Mouse (Mus musculus) neutrophil, adult 65 days (primary cell): ENCODE data around the gene Serpinb1c. TPM values are rescaled to one million over a fixed set of nuclear protein-coding genes. Genes with fewer than 3 reads are reported as not detected.

Experiments used
- total RNA-seq: library from RNA; stranded (reverse); gene quantifications from 2 replicates; pipeline ENCODE4 v1.2.4, GENCODE M21; 2023

The Serpinb1c gene
- not detected in 2 replicates for total RNA-seq

GRCm38 (mm10) chr13:32898111-32898510, at the start of gene Serpinb1c:
TSS of gene Serpinb1c (minus strand) at chr13:32898211.

DNA sequence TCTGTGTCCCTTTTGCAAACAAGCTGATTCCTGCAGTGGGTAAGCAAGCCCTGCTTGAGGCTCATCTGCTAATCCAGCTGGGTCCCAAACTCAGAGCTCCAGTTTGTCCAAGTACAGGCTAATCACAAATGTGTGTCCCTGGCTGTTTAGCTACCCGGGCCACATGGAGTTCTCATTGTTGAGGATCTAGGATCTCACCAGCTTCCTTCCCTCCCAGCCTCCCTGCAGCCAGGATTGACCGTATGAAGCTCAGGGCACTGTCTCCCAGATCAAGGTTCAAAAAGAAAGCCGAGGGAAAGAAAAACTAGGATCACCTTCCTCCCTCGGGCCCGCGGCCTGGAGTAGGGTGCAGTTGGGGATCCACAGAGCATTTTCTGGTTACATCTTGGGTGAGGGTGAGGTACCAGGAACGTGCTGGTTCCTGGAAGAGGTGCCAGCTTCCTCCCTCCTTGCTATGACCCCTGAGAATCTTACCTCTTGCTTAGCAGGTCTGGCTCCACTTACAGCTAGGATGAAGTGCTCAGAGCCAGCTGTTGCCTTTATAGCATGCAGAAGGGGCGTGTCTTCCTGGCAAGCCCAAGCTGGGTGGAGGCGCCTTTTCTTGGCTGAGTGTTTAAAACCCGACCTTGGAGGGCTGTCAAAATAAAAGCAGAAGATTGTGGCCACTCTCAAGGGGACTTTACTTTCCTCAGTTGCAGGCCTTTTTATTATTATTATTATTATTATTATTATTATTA, 47.2 kb downstream of the Serpinb1c start, which contains the start of gene Serpinb1a:
Serpinb1a (minus strand) TSS at position 518 of the 737 bp plus-strand sequence.

Other genes with a start within 250 kb of the Serpinb1c start
- not detected in 2 replicates for gene Mylk4, start 114.3 kb downstream of the Serpinb1c start, total RNA-seq
- 8.7 and 9.3 TPM in 2 replicates for gene Wrnip1, start 96.2 kb downstream of the Serpinb1c start, total RNA-seq
- not detected in 2 replicates for gene D930007J09Rik, start 95.4 kb downstream of the Serpinb1c start, total RNA-seq
- gene Serpinb1a, start 47.0 kb downstream of the Serpinb1c start, total RNA-seq, result 322 and 334 TPM in 2 replicates
- not detected in 2 replicates for gene Serpinb6b, start 67.0 kb upstream of the Serpinb1c start, total RNA-seq
- gene Serpinb9, start 105.0 kb upstream of the Serpinb1c start, total RNA-seq, result 0.23 and 0.25 TPM in 2 replicates
- gene Serpinb9b, start 129.2 kb upstream of the Serpinb1c start, total RNA-seq, result not detected in 2 replicates
- not detected in 2 replicates for gene Serpinb1b, start 180.4 kb upstream of the Serpinb1c start, total RNA-seq